Mouse (Mus musculus): ENCODE measurements at regions not wholly inside any gene's neighbourhood (a gene's known extent, or its start where the extent isn't known, plus 50 kb on each side); places are given as distances from the start of the nearest gene placed in this dataset.

GRCm38 (mm10) chr9:52223509-52224113 lies 55.2 kb upstream of the Zc3h12c start:
- Histone ChIP-seq H3K4me1 (ENCODE audit: control insufficient read depth, insufficient read depth, low read length) (no peaks in the 10 kb centered on the region), H3K9me3 (ENCODE audit: control insufficient read depth, low read length) (no peaks in the 10 kb centered on the region), H3K27ac (replicated peaks; ENCODE audit: low read depth, low read length) (no peak overlapping the region), H3K4me3 (replicated peaks; ENCODE audit: low read length) (no peak overlapping the region), H3K27me3 (ENCODE audit: control insufficient read depth, insufficient read depth, low read length) (no peaks in the 10 kb centered on the region), H3K4me2 (replicated peaks; ENCODE audit: low read depth, low read length, severe bottlenecking) (no peak overlapping the region), H3K36me3 (ENCODE audit: control insufficient read depth, insufficient read depth, low read length) (no peaks in the 10 kb centered on the region), H3K9ac (ENCODE audit: low read depth, low read length, severe bottlenecking) (no peak overlapping the region)
- no peak for DNase-seq (ENCODE audit: low spot score)
- WGBS, result 51% methylated on average over 7 of the region's 7 CpGs
- no peak for ATAC-seq (ENCODE audit: low FRiP score, low read depth)
- TF ChIP-seq POLR2A (IDR thresholded peaks at IDR 0.05; ENCODE audit: borderline replicate concordance, extremely low read depth, insufficient read depth, insufficient read length), result no peak

Measured in limb, embryonic 14.5 days (tissue).